Mouse (Mus musculus) forebrain, embryonic 14.5 days (tissue): Measurements from ENCODE around the gene Cog6. TPM values are rescaled to one million over a fixed set of nuclear protein-coding genes. Genes with fewer than 3 reads are reported as not detected.

Experiments
- ATAC-seq: fragments of 200-750 bp; cut with Nextera tagmentation; 2 replicates; pipeline ENCODE4 v1.8.0; 2017; ENCODE audit warnings: mild to moderate bottlenecking, moderate library complexity
- DNase-seq: peaks from one replicate; pipeline ENCODE4 v3.0.0-alpha.2; 2015; ENCODE audit warnings: low spot score
- H3K27ac ChIP-seq: fragments of 300-500 bp; sonication (generic); 2 replicates; pipeline ENCODE4 v1.5.1; 2014; ENCODE audit warnings: low read depth, mild to moderate bottlenecking, control low read depth, low read length, moderate library complexity
- H3K27me3 ChIP-seq: fragments of 300-500 bp; sonication (generic); replicated peaks from 2 replicates; pipeline ENCODE4 v1.6.1; 2014; ENCODE audit warnings: low read length, control low read depth, mixed read lengths; ENCODE audit not compliant: control insufficient read depth, insufficient read depth
- H3K36me3 ChIP-seq: fragments of 300-500 bp; sonication (generic); 2 replicates; pipeline ENCODE4 v1.6.1; 2014; ENCODE audit warnings: low read length, control low read depth; ENCODE audit not compliant: control insufficient read depth, insufficient read depth
- H3K4me1 ChIP-seq: fragments of 300-500 bp; sonication (generic); 2 replicates; pipeline ENCODE4 v1.6.1; 2014; ENCODE audit warnings: antibody characterized with exemption, low read length, control low read depth; ENCODE audit not compliant: control insufficient read depth, insufficient read depth
- H3K4me2 ChIP-seq: fragments of 300-500 bp; sonication (generic); 2 replicates; pipeline ENCODE4 v1.6.1; 2014; ENCODE audit warnings: mild to moderate bottlenecking, control low read depth, low read length
- H3K4me3 ChIP-seq: fragments of 300-500 bp; sonication (generic); 2 replicates; pipeline ENCODE4 v1.5.1; 2014; ENCODE audit warnings: low read depth, low read length, control low read depth
- H3K9ac ChIP-seq: fragments of 300-500 bp; sonication (generic); 2 replicates; pipeline ENCODE4 v1.6.1; 2014; ENCODE audit warnings: mild to moderate bottlenecking, low read length, control low read depth, moderate library complexity
- H3K9me3 ChIP-seq: fragments of 300-500 bp; sonication (generic); replicated peaks from 2 replicates; pipeline ENCODE4 v1.6.1; 2016; ENCODE audit warnings: low read length, control low read depth, mixed read lengths; ENCODE audit not compliant: control insufficient read depth
- WGBS: fragments of 180-500 bp; shearing (Covaris S2); extraction: QIAGEN DNeasy Blood & Tissue Kit; methylation state at CpG from one replicate; pipeline ENCODE4 v1.1.7; 2014; 5-methylcytosine and 5-hydroxymethylcytosine counted together
- polyA plus RNA-seq: library from polyadenylated mRNA; unstranded; fragments of >200 nt; fragmentation: Nextera tagmentation; extraction: Ambion mirVana; gene quantifications from 2 replicates; pipeline ENCODE4 v1.2.1, GENCODE M21; 2014

Cog6 gene
- 73.1 and 86.2 TPM in 2 replicates for polyA plus RNA-seq

- H3K4me3 ChIP-seq = peak within 1 kb of the TSS; percentile 84
- H3K9ac ChIP-seq = peak within 1 kb of the TSS; percentile 81
- peaks cover 21% of the 10 kb centered on the region for H3K36me3 ChIP-seq
- peaks cover 4% of the 10 kb centered on the region; the same call in 1 of the 2 replicates for H3K4me1 ChIP-seq
- no peaks in the 10 kb centered on the region for H3K27me3 ChIP-seq
- H3K9me3 ChIP-seq = no peaks in the 10 kb centered on the region
- WGBS = 5% methylated on average over 53 of the region's 53 CpGs
- peak within 1 kb of the TSS; percentile 58 for H3K27ac ChIP-seq
- peak; percentile 97 for ATAC-seq
- H3K4me2 ChIP-seq = peak within 1 kb of the TSS; percentile 55
- peak; percentile 96 for DNase-seq
These were observed at the start of gene Cog6 for GRCm38 (mm10) chr3:53016436-53017340. TSS of gene Cog6 (minus strand) at chr3:53017237.

GRCm38 (mm10) chr3:53066095-53066372 lies 49.0 kb upstream of the Cog6 start:
- Histone ChIP-seq H3K36me3 (no peaks in the 10 kb centered on the region), H3K27me3 (no peaks in the 10 kb centered on the region), H3K27ac (no peak overlapping the region), H3K9me3 (no peaks in the 10 kb centered on the region), H3K4me2 (no peak overlapping the region), H3K4me1 (no peaks in the 10 kb centered on the region), H3K9ac (no peak overlapping the region), H3K4me3 (no peak overlapping the region)
- 83% methylated on average over 4 of the region's 4 CpGs for WGBS
- DNase-seq = no peak
- no peak for ATAC-seq

GRCm38 (mm10) chr3:53065267-53066094 lies 48.4 kb upstream of the Cog6 start:
- DNase-seq = no peak
- no peak overlapping the region for H3K9ac ChIP-seq
- no peaks in the 10 kb centered on the region for H3K4me1 ChIP-seq
- H3K4me2 ChIP-seq = no peak overlapping the region
- 91% methylated on average over 13 of the region's 13 CpGs for WGBS
- no peak overlapping the region for H3K27ac ChIP-seq
- ATAC-seq = no peak
- H3K36me3 ChIP-seq = no peaks in the 10 kb centered on the region
- H3K9me3 ChIP-seq = no peaks in the 10 kb centered on the region
- H3K27me3 ChIP-seq = no peaks in the 10 kb centered on the region
- no peak overlapping the region for H3K4me3 ChIP-seq

- H3K9me3 ChIP-seq = no peaks in the 10 kb centered on the region
- 63% methylated on average over 13 of the region's 13 CpGs for WGBS
- H3K27ac ChIP-seq = no peak overlapping the region
- H3K4me3 ChIP-seq = no peak overlapping the region
- H3K4me1 ChIP-seq = no peaks in the 10 kb centered on the region
- H3K27me3 ChIP-seq = no peaks in the 10 kb centered on the region
- H3K36me3 ChIP-seq = no peaks in the 10 kb centered on the region
- H3K9ac ChIP-seq = no peak overlapping the region
- DNase-seq = no peak
- H3K4me2 ChIP-seq = no peak overlapping the region
- no peak for ATAC-seq
These were observed 46.5 kb upstream of the Cog6 start for GRCm38 (mm10) chr3:53063423-53064147.

GRCm38 (mm10) chr3:53059959-53060358 lies 42.9 kb upstream of the Cog6 start:
- H3K4me2 ChIP-seq = no peak overlapping the region
- no peak overlapping the region for H3K4me3 ChIP-seq
- no peak overlapping the region for H3K9ac ChIP-seq
- H3K4me1 ChIP-seq = no peaks in the 10 kb centered on the region
- DNase-seq (no peak), ATAC-seq (no peak)
- H3K9me3 ChIP-seq = no peaks in the 10 kb centered on the region
- 94% methylated on average over 2 of the region's 2 CpGs for WGBS
- H3K27me3 ChIP-seq = no peaks in the 10 kb centered on the region
- no peak overlapping the region for H3K27ac ChIP-seq
- H3K36me3 ChIP-seq = no peaks in the 10 kb centered on the region

GRCm38 (mm10) chr3:53056430-53056829 lies 39.4 kb upstream of the Cog6 start:
- Histone ChIP-seq H3K9me3 (no peaks in the 10 kb centered on the region), H3K9ac (no peak overlapping the region), H3K4me2 (no peak overlapping the region), H3K4me1 (no peaks in the 10 kb centered on the region), H3K36me3 (no peaks in the 10 kb centered on the region), H3K27me3 (no peaks in the 10 kb centered on the region), H3K4me3 (no peak overlapping the region), H3K27ac (no peak overlapping the region)
- ATAC-seq (no peak), DNase-seq (no peak)
- 90% methylated on average over 10 of the region's 10 CpGs for WGBS

- no peak for DNase-seq
- no peaks in the 10 kb centered on the region for H3K4me1 ChIP-seq
- no peak overlapping the region for H3K9ac ChIP-seq
- no peaks in the 10 kb centered on the region for H3K9me3 ChIP-seq
- H3K4me3 ChIP-seq = no peak overlapping the region
- no peak for ATAC-seq
- no peak overlapping the region for H3K4me2 ChIP-seq
- H3K27me3 ChIP-seq = no peaks in the 10 kb centered on the region
- no peak overlapping the region for H3K27ac ChIP-seq
- 60% methylated on average over 8 of the region's 8 CpGs for WGBS
- no peaks in the 10 kb centered on the region for H3K36me3 ChIP-seq
These were observed 35.3 kb upstream of the Cog6 start for GRCm38 (mm10) chr3:53052385-53052784.

GRCm38 (mm10) chr3:53046371-53046770 lies 29.3 kb upstream of the Cog6 start:
- Histone ChIP-seq H3K36me3 (no peaks in the 10 kb centered on the region), H3K27ac (no peak overlapping the region), H3K4me1 (0 out of 2 replicates have a peak, but pooled peaks cover 3% of the 10 kb centered on the region), H3K9me3 (no peaks in the 10 kb centered on the region), H3K27me3 (no peaks in the 10 kb centered on the region), H3K4me2 (no peak overlapping the region), H3K4me3 (no peak overlapping the region), H3K9ac (no peak overlapping the region)
- WGBS = 86% methylated on average over 6 of the region's 6 CpGs
- DNase-seq (no peak), ATAC-seq (no peak)
